Mouse (Mus musculus): ENCODE measurements at regions not wholly inside any gene's neighbourhood (a gene's known extent, or its start where the extent isn't known, plus 50 kb on each side); places are given as distances from the start of the nearest gene placed in this dataset.

GRCm38 (mm10) chr8:89232318-89232717 is 188.4 kb upstream of the Sall1 start:
- Histone ChIP-seq H3K4me3 (ENCODE audit: low read depth, low read length) (no peak overlapping the region), H3K36me3 (replicated peaks; ENCODE audit: control insufficient read depth, insufficient read depth, low read depth, low read length) (no peaks in the 10 kb centered on the region), H3K4me2 (ENCODE audit: low read depth, low read length) (no peak overlapping the region), H3K27ac (replicated peaks; ENCODE audit: low read depth, low read length) (no peak overlapping the region), H3K9me3 (replicated peaks; ENCODE audit: control insufficient read depth, low read length) (no peaks in the 10 kb centered on the region), H3K9ac (replicated peaks; ENCODE audit: low read length) (no peak overlapping the region), H3K27me3 (ENCODE audit: control insufficient read depth, insufficient read depth, low read length) (no peaks in the 10 kb centered on the region), H3K4me1 (ENCODE audit: control insufficient read depth, insufficient read depth, low read length) (no peaks in the 10 kb centered on the region)
- DNase-seq (ENCODE audit: low spot score) (no peak), ATAC-seq (replicated peaks; ENCODE audit: insufficient number of reproducible peaks, low FRiP score, low TSS enrichment, low read depth) (no peak)
- 85% methylated on average over 1 of the region's 1 CpGs for WGBS

GRCm38 (mm10) chr8:89229144-89229543 is 185.2 kb upstream of the Sall1 start:
- no peaks in the 10 kb centered on the region for H3K9me3 ChIP-seq (replicated peaks; ENCODE audit: control insufficient read depth, low read length)
- ATAC-seq (replicated peaks; ENCODE audit: insufficient number of reproducible peaks, low FRiP score, low TSS enrichment, low read depth): no peak
- no peaks in the 10 kb centered on the region for H3K27me3 ChIP-seq (ENCODE audit: control insufficient read depth, insufficient read depth, low read length)
- H3K36me3 ChIP-seq (replicated peaks; ENCODE audit: control insufficient read depth, insufficient read depth, low read depth, low read length): no peaks in the 10 kb centered on the region
- no peak overlapping the region for H3K4me3 ChIP-seq (ENCODE audit: low read depth, low read length)
- WGBS: 82% methylated on average over 3 of the region's 3 CpGs
- no peak for DNase-seq (ENCODE audit: low spot score)
- no peak overlapping the region for H3K4me2 ChIP-seq (ENCODE audit: low read depth, low read length)
- no peak overlapping the region for H3K9ac ChIP-seq (replicated peaks; ENCODE audit: low read length)
- H3K27ac ChIP-seq (replicated peaks; ENCODE audit: low read depth, low read length): no peak overlapping the region
- H3K4me1 ChIP-seq (ENCODE audit: control insufficient read depth, insufficient read depth, low read length): no peaks in the 10 kb centered on the region

GRCm38 (mm10) chr8:89220870-89221269 is 176.9 kb upstream of the Sall1 start:
- Histone ChIP-seq H3K27me3 (ENCODE audit: control insufficient read depth, insufficient read depth, low read length) (no peaks in the 10 kb centered on the region), H3K9ac (replicated peaks; ENCODE audit: low read length) (no peak overlapping the region), H3K9me3 (replicated peaks; ENCODE audit: control insufficient read depth, low read length) (no peaks in the 10 kb centered on the region), H3K4me3 (ENCODE audit: low read depth, low read length) (no peak overlapping the region), H3K4me1 (ENCODE audit: control insufficient read depth, insufficient read depth, low read length) (no peaks in the 10 kb centered on the region), H3K4me2 (ENCODE audit: low read depth, low read length) (no peak overlapping the region), H3K36me3 (replicated peaks; ENCODE audit: control insufficient read depth, insufficient read depth, low read depth, low read length) (no peaks in the 10 kb centered on the region), H3K27ac (replicated peaks; ENCODE audit: low read depth, low read length) (no peak overlapping the region)
- DNase-seq (ENCODE audit: low spot score) (no peak), ATAC-seq (replicated peaks; ENCODE audit: insufficient number of reproducible peaks, low FRiP score, low TSS enrichment, low read depth) (no peak)
- 79% methylated on average over 7 of the region's 7 CpGs for WGBS

- Histone ChIP-seq H3K9me3 (replicated peaks; ENCODE audit: control insufficient read depth, low read length) (no peaks in the 10 kb centered on the region), H3K36me3 (replicated peaks; ENCODE audit: control insufficient read depth, insufficient read depth, low read depth, low read length) (no peaks in the 10 kb centered on the region), H3K27ac (replicated peaks; ENCODE audit: low read depth, low read length) (no peak overlapping the region), H3K4me2 (ENCODE audit: low read depth, low read length) (no peak overlapping the region), H3K4me3 (ENCODE audit: low read depth, low read length) (no peak overlapping the region), H3K9ac (replicated peaks; ENCODE audit: low read length) (no peak overlapping the region), H3K27me3 (ENCODE audit: control insufficient read depth, insufficient read depth, low read length) (no peaks in the 10 kb centered on the region), H3K4me1 (ENCODE audit: control insufficient read depth, insufficient read depth, low read length) (no peaks in the 10 kb centered on the region)
- 95% methylated on average over 2 of the region's 2 CpGs for WGBS
- ATAC-seq (replicated peaks; ENCODE audit: insufficient number of reproducible peaks, low FRiP score, low TSS enrichment, low read depth) (no peak), DNase-seq (ENCODE audit: low spot score) (no peak)
Measured at GRCm38 (mm10) chr8:89220381-89220780, 176.4 kb upstream of the Sall1 start.

GRCm38 (mm10) chr8:89219156-89219555 is 175.2 kb upstream of the Sall1 start:
- H3K4me2 ChIP-seq (ENCODE audit: low read depth, low read length): no peak overlapping the region
- H3K4me3 ChIP-seq (ENCODE audit: low read depth, low read length): no peak overlapping the region
- H3K4me1 ChIP-seq (ENCODE audit: control insufficient read depth, insufficient read depth, low read length): no peaks in the 10 kb centered on the region
- H3K9me3 ChIP-seq (replicated peaks; ENCODE audit: control insufficient read depth, low read length): no peaks in the 10 kb centered on the region
- no peaks in the 10 kb centered on the region for H3K27me3 ChIP-seq (ENCODE audit: control insufficient read depth, insufficient read depth, low read length)
- H3K36me3 ChIP-seq (replicated peaks; ENCODE audit: control insufficient read depth, insufficient read depth, low read depth, low read length): no peaks in the 10 kb centered on the region
- no peak for DNase-seq (ENCODE audit: low spot score)
- 91% methylated on average over 7 of the region's 7 CpGs for WGBS
- no peak for ATAC-seq (replicated peaks; ENCODE audit: insufficient number of reproducible peaks, low FRiP score, low TSS enrichment, low read depth)
- H3K9ac ChIP-seq (replicated peaks; ENCODE audit: low read length): no peak overlapping the region
- H3K27ac ChIP-seq (replicated peaks; ENCODE audit: low read depth, low read length): no peak overlapping the region

GRCm38 (mm10) chr8:89217689-89218088 is 173.7 kb upstream of the Sall1 start:
- Histone ChIP-seq H3K9ac (replicated peaks; ENCODE audit: low read length) (no peak overlapping the region), H3K27me3 (ENCODE audit: control insufficient read depth, insufficient read depth, low read length) (no peaks in the 10 kb centered on the region), H3K9me3 (replicated peaks; ENCODE audit: control insufficient read depth, low read length) (no peaks in the 10 kb centered on the region), H3K36me3 (replicated peaks; ENCODE audit: control insufficient read depth, insufficient read depth, low read depth, low read length) (no peaks in the 10 kb centered on the region), H3K4me3 (ENCODE audit: low read depth, low read length) (no peak overlapping the region), H3K27ac (replicated peaks; ENCODE audit: low read depth, low read length) (no peak overlapping the region), H3K4me1 (ENCODE audit: control insufficient read depth, insufficient read depth, low read length) (no peaks in the 10 kb centered on the region), H3K4me2 (ENCODE audit: low read depth, low read length) (no peak overlapping the region)
- no peak for DNase-seq (ENCODE audit: low spot score)
- 90% methylated on average over 2 of the region's 2 CpGs for WGBS
- no peak for ATAC-seq (replicated peaks; ENCODE audit: insufficient number of reproducible peaks, low FRiP score, low TSS enrichment, low read depth)

GRCm38 (mm10) chr8:89211931-89212330 is 168.0 kb upstream of the Sall1 start:
- no peak for DNase-seq (ENCODE audit: low spot score)
- H3K4me3 ChIP-seq (ENCODE audit: low read depth, low read length): no peak overlapping the region
- no peak overlapping the region for H3K4me2 ChIP-seq (ENCODE audit: low read depth, low read length)
- H3K9me3 ChIP-seq (replicated peaks; ENCODE audit: control insufficient read depth, low read length): no peaks in the 10 kb centered on the region
- ATAC-seq (replicated peaks; ENCODE audit: insufficient number of reproducible peaks, low FRiP score, low TSS enrichment, low read depth): no peak
- H3K36me3 ChIP-seq (replicated peaks; ENCODE audit: control insufficient read depth, insufficient read depth, low read depth, low read length): no peaks in the 10 kb centered on the region
- no peaks in the 10 kb centered on the region for H3K4me1 ChIP-seq (ENCODE audit: control insufficient read depth, insufficient read depth, low read length)
- no peak overlapping the region for H3K9ac ChIP-seq (replicated peaks; ENCODE audit: low read length)
- no peaks in the 10 kb centered on the region for H3K27me3 ChIP-seq (ENCODE audit: control insufficient read depth, insufficient read depth, low read length)
- H3K27ac ChIP-seq (replicated peaks; ENCODE audit: low read depth, low read length): no peak overlapping the region
- WGBS: 87% methylated on average over 3 of the region's 3 CpGs

GRCm38 (mm10) chr8:89210684-89211083 is 166.7 kb upstream of the Sall1 start:
- no peak for ATAC-seq (replicated peaks; ENCODE audit: insufficient number of reproducible peaks, low FRiP score, low TSS enrichment, low read depth)
- H3K4me3 ChIP-seq (ENCODE audit: low read depth, low read length): no peak overlapping the region
- no peak overlapping the region for H3K4me2 ChIP-seq (ENCODE audit: low read depth, low read length)
- H3K36me3 ChIP-seq (replicated peaks; ENCODE audit: control insufficient read depth, insufficient read depth, low read depth, low read length): no peaks in the 10 kb centered on the region
- H3K4me1 ChIP-seq (ENCODE audit: control insufficient read depth, insufficient read depth, low read length): no peaks in the 10 kb centered on the region
- no peaks in the 10 kb centered on the region for H3K27me3 ChIP-seq (ENCODE audit: control insufficient read depth, insufficient read depth, low read length)
- H3K9me3 ChIP-seq (replicated peaks; ENCODE audit: control insufficient read depth, low read length): no peaks in the 10 kb centered on the region
- no peak overlapping the region for H3K27ac ChIP-seq (replicated peaks; ENCODE audit: low read depth, low read length)
- DNase-seq (ENCODE audit: low spot score): no peak
- WGBS: 52% methylated on average over 1 of the region's 1 CpGs
- H3K9ac ChIP-seq (replicated peaks; ENCODE audit: low read length): no peak overlapping the region
